Mouse (Mus musculus): Measurements from ENCODE around the gene Ankrd26.
"Not testable (repeated sequence)": the region's sequence is repeated elsewhere in the genome, so short reads cannot be mapped to it uniquely, and the experiment has no call there.

Ankrd26 gene

DNA sequence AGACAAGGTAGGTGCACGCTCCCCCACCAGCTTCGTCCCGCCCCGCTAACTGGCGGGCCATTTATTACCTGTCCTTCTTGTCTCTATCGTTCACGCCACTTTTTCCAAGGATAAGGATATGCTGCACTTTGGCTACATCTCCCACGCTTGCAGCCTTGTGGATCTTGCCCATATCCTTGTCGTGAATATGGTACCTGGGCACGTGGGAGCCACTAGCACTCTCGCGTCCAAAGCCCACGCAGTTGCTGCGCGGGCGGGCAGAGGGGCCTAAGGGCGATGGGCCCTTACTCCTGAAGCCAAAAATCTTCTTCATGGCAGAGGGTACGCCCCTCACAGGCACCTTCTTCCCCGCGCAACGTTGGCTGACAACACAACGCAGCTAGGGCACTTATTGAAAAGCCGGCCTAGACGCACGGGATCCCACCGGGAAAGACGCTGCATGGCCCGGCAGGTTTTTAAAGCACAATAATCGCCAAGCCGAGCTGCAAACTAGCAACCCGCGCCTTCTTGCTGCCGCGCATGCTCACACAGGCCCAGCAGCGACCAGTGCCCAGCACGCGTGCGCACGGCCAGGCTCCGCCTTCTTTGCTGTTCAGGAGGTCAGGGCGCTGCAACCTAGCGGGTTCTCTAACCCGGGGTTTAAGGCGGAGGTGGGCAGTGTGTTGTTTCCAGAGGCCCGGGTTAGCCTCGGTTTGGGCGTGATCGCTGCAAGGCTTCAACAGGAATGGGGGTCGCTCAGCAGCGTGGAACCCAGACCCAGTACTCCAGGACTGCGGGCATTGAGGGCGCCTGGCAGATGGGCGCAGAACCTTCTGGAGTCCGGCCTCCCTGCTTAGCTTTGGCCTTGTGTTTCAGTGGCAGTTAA lies at the start of gene Ankrd26:
Ankrd26 (minus strand) TSS at position 482 of the 865 bp plus-strand sequence.
- DNase-seq (ENCODE audit: low spot score), result peak; percentile 91

DNA sequence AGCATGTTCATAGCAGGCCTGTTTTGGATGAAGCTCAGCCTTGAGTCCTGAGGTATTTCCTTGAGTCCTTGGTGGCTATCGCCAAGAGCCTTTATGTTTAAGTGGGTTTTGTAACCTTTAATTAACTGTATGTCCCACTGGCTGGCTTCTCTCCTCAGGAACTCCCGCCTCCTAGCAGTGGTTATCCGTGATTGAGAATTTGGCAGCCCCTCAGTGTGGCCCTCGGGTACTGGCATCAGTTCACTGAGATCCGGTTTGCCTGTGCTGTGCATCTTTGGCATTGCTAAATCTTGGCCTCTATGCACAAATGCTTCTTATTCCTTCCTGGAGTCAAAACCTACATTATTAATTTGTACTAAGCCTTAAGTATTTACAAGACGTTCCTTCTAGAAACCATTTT lies 46.9 kb upstream of the Ankrd26 start:
- DNase-seq (ENCODE audit: low spot score), result no peak

GRCm38 (mm10) chr6:118605974-118606373 lies 43.9 kb upstream of the Ankrd26 start:
- DNase-seq (ENCODE audit: low spot score), result no peak

DNA sequence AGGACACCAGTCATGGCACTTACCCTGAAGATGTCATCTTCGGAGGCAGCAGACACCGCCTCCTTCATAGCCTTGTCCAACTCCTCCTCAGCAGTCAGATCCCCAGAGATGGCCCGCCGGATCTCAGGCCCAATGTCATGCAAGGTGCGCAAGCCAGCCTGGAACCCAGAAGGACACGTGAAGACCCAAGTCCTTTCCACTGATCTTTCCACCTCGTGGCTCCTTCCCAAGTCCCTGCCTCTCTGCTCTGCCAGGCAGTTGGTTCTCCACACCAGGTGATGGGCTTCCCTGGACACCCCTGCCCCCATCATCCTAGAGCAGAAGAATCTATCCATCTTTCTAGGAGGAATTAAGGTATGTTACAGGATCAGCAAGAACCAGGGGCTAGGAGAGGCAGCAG lies 41.8 kb upstream of the Ankrd26 start:
- DNase-seq (ENCODE audit: low spot score), result no peak

DNA sequence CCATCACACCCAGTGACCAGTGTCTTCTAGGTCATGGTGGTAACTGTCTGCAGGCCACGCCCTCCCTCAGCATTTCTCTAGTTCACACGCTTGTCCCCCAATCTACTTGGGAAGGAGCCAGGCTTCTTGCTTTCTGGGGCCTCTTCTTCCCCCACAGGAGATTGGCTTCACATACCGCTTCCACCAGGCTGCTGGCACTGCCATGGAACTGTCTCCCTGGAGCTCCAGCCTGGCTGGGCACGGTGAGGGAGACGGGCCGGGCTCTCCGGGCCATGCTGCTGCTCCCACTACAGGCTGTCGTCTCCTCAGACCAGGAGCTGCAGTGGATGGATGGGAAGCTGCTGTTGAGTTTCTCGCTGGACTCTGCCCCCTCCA lies 33.6 kb upstream of the Ankrd26 start:
- DNase-seq (ENCODE audit: low spot score), result no peak

DNA sequence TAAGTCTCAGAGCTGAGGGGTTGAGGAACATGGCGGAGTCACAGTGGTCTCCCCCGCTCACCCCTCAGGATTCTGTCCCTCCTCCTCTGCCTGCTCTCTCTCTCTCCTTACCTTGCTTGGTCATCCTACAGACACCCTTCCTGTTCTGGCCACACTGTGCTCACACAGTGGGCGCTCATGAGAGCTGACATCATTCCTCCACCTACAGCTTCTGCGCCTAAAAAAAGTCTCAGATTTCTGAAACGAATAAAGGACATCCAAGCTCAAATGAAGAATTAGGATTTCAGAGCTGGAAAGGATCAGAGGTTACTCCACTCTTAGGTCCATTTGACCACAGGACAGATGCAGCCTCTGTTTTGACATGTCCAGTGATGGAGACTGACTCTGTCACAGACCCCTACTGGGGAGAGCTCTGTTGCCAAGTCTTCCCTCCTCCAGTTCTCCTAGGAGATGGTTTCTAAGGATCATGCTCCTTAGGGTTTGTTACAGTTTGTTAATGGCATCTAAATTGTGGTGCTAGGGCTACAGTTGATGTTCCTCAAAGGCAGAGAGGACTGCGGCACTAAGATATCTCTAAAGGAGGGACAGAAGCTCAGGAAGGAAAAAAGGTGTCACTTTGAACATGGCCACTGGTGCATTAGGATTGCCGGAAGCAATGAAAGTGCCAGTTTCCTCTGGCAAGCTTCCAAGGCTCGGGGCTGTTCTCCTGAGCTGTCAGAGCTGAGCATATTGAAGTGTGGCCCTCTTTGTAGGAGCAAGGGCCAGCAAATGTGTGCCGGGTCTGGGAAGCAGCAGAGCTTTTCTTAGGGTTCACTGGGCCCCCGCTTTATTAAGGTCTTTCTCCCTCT lies 33.0 kb upstream of the Ankrd26 start:
- no peak for DNase-seq (ENCODE audit: low spot score)

DNA sequence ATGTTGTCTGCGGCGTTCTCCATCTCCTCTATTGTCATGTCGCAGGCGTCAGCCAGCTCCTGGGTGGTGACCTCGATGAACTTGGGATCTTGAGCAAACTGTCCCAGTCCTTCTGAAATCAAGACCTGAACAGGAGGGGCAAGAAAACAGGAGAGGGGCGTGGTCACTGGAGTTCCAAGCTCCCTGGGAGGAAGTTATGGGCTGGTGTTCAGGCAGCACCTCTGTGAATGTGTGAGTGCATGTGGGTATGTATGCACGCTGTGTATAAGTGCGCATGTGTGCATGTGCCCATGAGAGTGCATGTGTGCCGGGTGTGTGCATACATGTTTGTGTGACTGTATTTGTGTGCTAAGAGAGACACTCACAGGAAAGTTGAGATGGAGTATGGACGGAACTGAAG lies 32.0 kb upstream of the Ankrd26 start:
- DNase-seq (ENCODE audit: low spot score), result no peak

GRCm38 (mm10) chr6:118593377-118594061 lies 31.5 kb upstream of the Ankrd26 start:
- DNase-seq (ENCODE audit: low spot score), result peak; percentile 15

GRCm38 (mm10) chr6:118592662-118593376 lies 30.8 kb upstream of the Ankrd26 start:
- DNase-seq (ENCODE audit: low spot score), result no peak

DNA sequence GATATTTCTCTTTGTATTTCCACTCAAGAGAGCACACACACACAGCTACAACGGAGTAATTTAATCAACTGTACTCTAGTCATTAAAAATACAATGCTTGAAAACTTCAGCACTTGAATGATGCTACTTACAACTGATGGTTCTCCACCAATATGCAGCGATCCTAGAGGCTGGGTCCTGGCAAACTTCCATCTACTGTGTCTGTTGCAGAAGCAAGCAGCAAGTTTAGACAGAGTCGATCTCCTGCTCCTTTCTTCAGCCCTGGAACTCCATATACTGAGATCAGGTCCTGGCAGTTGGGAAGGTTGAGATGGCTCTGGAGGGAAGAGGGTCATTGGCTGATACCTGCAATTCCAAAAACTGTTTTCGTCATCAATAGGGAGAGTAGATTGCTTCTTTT lies 16.7 kb upstream of the Ankrd26 start:
- not testable (repeated sequence) for DNase-seq (ENCODE audit: low spot score)

- no peak for DNase-seq (ENCODE audit: low spot score)
These were observed 12.3 kb upstream of the Ankrd26 start for GRCm38 (mm10) chr6:118574351-118574750.

DNA sequence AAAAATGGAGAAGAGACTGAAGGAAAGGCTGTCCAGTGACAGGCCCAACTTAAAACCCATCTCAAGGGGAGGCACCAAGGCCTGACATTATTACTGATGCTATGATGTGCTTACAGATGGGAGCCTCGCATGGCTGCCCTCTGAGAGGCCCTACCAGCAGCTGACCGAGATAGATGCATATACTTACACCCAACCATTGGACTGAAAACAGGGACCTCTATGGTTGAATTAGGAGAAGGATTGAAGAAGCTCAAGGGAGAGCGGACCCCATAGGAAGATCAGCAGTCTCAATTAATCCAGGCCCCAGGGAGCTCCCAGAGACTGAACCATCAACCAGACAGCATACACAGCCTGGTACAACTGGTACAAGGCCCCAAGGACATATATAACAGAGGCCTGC lies 5.8 kb upstream of the Ankrd26 start:
- DNase-seq (ENCODE audit: low spot score), result no peak

DNA sequence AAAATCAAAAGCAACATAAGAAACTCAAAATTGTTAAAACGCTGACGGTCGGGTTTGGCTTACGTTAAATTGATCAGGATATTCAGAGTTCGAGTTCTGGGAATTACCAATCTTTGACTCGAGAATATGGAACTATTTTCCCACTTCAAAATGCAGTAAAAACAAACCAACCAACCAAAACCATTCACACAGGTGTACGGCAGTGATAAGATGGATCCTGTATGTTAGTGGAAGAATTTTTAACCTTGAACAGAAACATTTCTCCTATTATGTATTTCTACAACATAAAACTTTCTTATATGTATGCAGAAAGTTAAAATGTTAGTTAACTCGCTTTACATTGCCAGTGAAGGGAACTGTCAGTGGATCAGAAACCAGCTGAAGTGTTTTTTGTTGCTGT lies 801 bp downstream of the Ankrd26 start:
- no peak for DNase-seq (ENCODE audit: low spot score)

DNA sequence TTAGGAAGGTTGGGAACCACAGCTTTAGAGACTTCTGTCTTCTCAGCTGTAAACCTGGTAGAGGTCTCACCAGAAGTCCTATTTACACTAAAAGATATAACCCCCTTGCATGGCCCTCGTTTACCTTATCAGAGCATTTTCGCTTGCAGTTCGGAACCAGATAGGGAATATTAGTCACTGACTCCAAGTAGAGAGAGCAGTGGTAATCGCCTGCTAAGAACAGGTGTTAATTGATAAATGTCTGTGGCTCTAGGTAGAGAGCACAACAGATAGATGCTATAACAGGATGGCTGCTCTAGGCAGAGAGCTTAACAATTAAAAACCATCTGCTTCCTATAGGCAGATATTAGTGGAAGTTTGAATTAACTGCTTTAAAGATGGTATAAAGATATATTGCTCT lies 23.4 kb downstream of the Ankrd26 start:
- no peak for DNase-seq (ENCODE audit: low spot score)

DNA sequence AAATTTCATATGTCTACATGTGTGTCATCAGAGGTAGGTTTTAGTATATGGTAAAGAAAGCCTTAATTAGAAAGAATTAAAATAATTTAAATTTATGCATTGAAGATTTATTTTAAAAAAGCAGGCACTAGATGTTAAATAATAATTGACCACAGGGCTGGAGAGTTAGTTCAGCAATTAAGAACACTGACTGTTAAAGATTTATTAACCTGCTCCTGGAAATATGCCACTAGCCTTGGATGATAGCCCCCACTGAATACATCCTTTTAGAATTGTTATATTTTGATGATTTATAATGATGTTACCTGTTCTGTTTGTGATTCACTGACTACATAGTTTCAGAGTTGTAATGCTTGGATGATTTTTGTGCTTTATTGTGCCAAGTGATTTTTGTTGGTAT lies 24.8 kb downstream of the Ankrd26 start:
- not testable (repeated sequence) for DNase-seq (ENCODE audit: low spot score)

- DNase-seq (ENCODE audit: low spot score), result no peak
These were observed 26.7 kb downstream of the Ankrd26 start for GRCm38 (mm10) chr6:118535321-118535720.

GRCm38 (mm10) chr6:118533381-118533780 lies 28.6 kb downstream of the Ankrd26 start:
- no peak for DNase-seq (ENCODE audit: low spot score)

DNA sequence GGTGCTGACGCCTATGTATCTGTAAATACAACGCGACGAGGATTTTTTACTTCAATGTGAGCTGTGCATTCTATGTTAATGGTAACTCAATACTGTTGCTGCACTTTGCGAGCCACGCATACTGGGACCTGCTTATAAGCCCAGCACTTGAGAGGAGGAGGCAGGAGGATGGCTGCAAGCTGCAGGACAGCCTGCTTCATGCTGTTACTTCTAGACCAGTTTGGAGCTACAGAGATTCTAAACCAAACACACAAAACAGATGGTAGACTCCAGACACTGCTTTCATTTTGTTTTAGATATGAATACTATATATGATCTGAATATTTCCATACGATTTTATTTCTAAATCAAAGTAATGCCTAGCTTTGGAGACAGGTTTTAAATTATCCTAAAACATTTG lies 41.4 kb downstream of the Ankrd26 start:
- DNase-seq (ENCODE audit: low spot score), result no peak

DNA sequence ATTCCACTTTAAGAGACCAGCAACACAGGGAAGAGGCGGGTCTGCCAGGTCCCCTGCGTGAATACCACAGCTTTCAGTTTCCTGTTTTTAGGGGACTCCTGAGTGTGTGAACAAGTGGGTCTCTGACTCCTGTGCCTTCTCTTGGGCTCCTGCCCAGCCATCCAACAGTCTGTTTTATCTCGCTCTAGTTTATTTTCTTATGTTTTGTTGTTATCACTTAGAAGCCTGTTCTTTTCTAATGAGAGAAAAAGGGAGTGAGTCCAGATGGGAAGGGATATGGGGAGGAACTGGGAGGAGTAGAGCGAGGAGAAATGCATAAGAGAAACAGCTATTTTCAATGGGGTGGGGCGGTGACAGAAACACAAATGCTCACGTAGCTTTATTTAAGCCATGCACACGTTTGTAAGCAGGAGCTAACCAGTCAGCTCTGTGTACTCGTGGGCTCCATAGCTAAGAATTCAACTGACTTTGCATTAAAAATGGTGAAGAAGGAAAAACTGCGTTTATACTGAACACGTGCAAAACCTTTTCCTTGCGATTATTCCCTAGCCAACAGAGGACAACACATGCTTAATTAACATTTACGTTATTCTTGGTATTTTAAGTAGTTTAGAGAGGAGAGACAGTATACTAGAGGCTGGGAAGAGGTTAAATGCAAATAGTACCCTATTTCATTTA lies 48.6 kb downstream of the Ankrd26 start:
- no peak for DNase-seq (ENCODE audit: low spot score)

GRCm38 (mm10) chr6:118499010-118499409 lies 63.0 kb downstream of the Ankrd26 start:
- DNase-seq (ENCODE audit: low spot score), result no peak

DNA sequence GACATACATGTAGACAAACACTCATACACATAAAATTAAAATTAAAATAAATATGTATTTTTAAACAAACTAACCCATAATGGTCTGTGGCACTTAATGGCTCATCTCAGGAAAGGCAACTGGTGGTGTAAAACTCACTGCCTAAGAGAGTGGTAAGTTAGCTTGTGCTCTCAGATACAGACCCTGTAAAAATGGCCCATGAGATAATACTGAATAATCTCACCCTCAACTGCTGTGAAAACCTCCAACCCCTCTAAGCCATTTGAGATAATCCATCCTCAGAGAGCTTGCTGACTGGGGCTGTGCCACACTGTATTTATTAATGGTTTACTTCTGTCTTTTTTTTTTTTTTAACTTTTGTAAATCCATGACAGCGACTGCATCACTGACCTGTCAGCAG lies 79.9 kb downstream of the Ankrd26 start:
- no peak for DNase-seq (ENCODE audit: low spot score)

Measured in ovary, adult 18-20 months (tissue).